Mouse (Mus musculus) inflammation-experienced regulatory T-cells, adult 6 months (primary cell): ENCODE measurements at regions not wholly inside any gene's neighbourhood (a gene's known extent, or its start where the extent isn't known, plus 50 kb on each side); places are given as distances from the start of the nearest gene placed in this dataset.

ENCODE experiments used
- ATAC-seq: one replicate; pipeline ENCODE4 v1.8.0; 2017

DNA sequence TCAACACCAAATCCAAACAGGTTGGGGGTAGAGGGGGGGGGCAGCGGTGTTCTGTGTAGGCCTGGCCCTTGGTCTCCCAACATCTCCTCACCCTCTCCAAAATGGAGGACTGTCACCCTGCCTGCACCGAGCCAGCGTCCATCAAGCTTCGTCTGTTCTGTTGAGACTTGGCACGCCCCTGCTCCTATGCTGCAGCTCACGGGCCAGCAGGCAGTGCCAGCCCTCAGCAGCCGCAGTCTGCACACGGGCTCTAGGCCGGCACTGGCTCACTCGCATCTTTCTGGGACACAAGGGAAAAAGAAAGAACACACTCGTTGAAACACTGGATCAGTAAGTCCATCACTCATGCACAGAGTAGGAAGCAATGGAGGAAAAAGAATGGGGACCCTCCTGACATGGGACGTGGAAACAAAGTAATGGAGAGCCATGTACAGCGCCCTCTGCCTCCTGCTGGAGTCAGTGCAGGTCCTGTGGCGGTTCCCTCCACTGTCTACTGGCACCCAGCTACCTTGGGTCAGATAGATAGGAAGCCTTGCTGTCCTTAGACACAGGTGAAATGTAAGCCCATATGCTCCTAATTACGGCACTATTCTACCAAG lies 109.0 kb upstream of the 1700016C15Rik start:
- no peak for ATAC-seq

DNA sequence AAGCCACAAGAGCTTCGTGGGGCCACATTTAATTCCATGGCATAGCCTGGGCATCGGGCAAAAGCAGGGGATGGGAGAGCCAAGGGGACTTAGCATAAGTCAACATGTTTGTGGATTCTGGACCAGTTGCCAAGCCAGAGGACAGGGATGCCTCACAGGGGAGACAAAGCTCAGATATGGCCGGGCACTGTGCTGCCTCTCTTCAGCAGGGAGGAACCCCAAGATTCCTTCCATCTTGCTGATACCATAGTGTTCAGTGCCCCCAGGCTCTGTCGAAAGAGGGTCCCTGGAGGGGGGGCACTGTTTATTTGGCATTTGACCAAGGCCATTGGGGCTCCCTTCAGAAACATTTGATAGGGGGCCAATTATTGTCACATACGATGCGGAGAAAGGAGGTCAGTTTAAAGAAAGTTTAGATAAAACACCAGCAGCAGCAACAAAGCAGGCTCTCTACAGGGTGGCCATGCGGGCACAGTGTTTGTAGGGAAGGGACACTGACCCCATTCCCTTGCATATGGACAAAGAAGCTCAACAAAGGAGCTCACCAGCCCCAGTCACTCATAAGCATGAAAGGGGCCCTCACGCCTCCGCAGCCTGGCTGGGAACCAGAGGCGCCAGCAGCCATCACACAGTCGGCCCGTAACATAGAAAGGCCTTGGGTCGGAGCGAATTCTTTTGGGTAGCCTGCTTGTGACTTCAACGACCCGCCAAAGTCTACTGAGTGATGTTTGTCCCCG lies 107.6 kb upstream of the 1700016C15Rik start:
- ATAC-seq: no peak

GRCm38 (mm10) chr1:177623304-177623726 lies 106.3 kb upstream of the 1700016C15Rik start:
- ATAC-seq: no peak

DNA sequence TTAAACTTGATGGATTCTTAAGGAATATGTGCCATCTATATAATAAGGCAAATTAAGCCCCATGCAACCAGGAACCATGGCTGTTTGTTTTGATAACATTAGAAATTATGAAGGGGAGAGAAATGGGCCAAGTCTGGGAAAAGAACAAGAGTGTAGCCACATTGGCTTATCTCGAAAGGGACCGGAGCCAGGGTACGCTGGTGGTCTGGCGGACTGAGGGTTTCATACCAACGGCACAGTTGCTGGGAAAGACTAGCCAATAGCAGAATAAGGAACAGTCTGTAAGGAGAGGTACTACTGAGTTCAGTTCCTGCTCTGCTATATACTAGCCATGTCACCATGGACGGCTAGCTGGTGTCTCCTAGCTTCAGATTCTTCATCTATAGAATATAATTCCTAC lies 105.9 kb upstream of the 1700016C15Rik start:
- ATAC-seq: no peak

GRCm38 (mm10) chr1:177627814-177628213 lies 101.8 kb upstream of the 1700016C15Rik start:
- ATAC-seq: no peak

DNA sequence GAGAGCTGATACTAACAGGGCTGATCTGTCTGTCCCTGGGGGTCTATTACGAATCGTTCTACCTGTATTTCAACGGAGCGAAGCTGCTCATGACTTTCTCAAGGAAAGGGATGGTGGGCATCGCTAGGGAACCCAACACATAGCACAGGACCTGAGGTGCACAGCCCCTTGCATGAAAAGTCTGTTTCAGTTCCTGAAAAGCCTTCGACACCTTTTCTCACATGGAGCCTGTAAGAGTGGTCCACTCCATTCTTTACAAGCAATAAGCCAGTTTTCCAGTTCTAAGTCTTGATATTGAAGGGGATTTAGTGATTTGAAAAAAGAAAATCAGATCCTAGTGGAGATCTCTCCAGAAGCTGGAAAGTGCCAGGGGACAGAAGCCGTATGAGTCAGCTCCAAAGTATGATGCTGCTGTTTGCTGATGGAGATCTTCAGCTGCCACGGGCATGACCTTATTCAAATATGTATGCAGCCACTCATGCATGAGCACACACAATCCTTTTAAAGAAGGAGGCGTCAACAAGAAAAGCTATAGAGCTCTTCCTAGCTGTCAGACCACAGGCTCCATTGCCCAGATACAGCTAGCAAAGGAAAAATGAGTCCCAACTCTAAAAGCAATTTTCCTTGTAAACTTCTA lies 95.5 kb upstream of the 1700016C15Rik start:
- ATAC-seq: no peak

DNA sequence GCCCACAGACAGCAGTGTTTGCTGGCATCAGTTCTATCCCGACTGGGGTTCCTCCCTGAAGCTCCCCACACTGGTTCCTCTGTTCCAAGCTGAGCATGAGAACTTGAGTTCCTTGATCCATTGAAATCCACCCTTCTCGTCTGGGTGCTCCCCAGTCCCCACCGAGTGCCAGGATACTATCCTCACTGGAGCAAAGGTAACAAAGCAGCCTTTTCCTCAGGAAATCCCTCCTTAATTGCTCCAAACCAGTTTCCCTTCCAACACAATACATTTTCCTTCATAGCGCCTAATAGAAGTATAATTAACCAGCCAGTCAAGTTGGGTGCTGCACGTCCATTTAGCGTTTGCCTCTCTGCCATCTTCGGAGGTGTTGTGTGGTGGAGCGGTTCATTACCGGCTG lies 92.6 kb upstream of the 1700016C15Rik start:
- ATAC-seq: no peak

DNA sequence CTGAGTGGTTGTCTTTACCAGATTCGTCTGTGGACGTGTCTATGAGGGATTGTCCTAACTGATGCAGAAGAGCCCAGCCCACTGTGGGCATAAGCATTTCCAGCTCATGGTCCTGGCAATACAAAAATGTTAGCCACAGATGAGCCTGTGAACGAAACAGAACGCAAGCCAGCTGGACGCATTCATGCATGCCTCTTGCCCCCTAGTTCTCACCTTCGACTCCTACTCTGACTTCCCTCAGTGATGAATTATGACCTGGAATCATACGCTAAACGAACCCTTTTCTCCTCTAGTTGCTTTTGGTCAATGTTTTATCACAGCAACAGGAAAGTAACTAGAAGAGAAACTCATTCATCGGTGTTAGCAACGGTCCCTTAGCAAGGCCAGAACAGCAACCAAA lies 91.2 kb upstream of the 1700016C15Rik start:
- ATAC-seq: no peak

GRCm38 (mm10) chr1:177639931-177640846 lies 89.4 kb upstream of the 1700016C15Rik start:
- ATAC-seq: no peak

DNA sequence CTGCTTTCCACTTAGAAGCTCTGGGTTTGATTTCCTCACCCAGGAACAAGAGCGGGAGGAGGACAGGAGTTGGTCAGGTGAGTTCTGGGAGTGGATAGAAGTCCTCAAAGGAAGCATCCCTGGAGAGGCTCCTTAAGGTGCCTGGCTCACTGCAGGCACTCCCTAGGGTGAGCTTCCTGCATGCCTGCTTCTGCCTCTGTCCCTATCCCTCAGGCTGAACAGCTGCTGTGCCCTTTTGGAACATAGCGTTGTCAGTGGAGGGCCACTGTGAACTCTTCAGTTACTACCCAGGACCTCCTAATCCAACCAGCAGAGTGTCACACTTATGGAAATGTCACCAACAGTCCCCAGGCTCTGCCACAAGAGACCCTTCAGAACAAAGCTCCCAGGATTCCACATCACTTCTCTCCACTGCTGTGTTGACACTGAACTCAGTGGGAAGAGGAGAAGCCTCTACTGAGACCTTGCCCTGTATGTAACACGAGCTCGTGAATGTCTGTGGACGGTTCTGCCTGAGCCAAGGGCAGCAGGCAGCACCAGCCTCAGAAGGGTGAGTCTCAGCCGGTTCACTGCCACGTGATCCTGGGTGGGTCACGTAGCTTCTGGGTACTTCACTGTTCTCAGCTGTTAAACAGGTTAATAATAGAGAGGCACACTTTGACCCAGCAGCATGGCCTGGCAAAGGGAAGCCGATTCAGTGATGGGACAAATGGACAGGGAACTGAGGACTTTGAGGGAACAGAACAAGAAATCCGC lies 86.7 kb upstream of the 1700016C15Rik start:
- no peak for ATAC-seq

DNA sequence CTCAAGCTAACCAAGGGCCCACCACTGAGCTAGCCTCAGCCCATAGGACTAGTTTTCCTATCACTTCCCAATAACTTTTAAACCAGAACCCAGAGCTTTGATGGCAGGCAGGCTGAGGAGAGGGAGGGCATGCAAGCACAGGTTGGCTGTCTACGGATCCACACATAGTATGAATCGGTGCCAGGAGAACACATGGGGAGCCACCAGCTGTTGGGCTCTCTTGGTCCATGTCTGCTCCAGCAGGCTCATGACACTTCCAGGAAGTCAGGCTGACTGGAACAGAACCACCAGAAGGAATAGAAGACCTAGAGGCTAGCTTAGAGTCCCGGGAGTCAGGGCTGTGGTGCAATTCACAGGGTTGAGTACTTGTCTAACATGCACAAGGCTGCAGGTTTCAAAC lies 86.0 kb upstream of the 1700016C15Rik start:
- ATAC-seq: no peak

DNA sequence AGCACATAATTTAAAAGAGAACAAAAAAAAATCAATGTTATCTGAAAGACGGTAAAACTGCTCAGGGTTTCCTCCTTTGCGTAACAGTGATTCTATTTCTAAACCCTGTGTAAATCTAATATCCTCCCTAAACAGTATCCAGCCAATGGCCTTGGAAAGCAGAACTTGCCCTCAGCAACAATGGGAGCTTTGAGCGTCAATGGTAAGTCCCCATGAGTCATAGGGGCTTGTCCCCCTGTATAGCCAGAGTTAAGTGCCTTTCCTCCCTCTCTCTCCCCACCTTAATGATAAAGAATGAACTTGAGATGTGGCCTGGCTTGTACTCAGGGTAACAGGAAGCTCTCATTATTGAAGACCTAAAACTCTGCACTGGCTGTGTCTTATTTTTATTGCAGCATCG lies 85.4 kb upstream of the 1700016C15Rik start:
- no peak for ATAC-seq

GRCm38 (mm10) chr1:177645327-177645726 lies 84.3 kb upstream of the 1700016C15Rik start:
- no peak for ATAC-seq

GRCm38 (mm10) chr1:177645897-177646535 lies 83.6 kb upstream of the 1700016C15Rik start:
- ATAC-seq: no peak

GRCm38 (mm10) chr1:177647876-177648275 lies 81.7 kb upstream of the 1700016C15Rik start:
- no peak for ATAC-seq

DNA sequence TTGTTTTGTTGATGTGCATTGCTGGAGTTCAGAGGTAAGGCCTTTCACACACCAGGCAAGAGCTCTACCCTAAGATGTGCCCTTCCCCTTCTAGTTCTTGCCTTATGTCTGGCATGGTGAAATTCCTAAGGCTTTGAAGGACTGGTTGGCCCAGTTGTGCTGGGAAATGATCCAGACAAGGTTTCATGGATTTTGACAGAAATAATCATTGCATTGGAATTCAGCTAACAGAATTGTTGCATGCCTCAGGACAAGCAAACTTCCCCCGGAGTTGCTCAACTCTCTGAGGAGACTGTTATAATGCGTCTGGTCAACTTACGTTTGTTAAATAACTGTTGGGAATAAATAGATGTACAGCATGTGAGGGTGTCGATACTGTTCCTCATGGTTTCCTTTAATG lies 80.6 kb upstream of the 1700016C15Rik start:
- no peak for ATAC-seq

DNA sequence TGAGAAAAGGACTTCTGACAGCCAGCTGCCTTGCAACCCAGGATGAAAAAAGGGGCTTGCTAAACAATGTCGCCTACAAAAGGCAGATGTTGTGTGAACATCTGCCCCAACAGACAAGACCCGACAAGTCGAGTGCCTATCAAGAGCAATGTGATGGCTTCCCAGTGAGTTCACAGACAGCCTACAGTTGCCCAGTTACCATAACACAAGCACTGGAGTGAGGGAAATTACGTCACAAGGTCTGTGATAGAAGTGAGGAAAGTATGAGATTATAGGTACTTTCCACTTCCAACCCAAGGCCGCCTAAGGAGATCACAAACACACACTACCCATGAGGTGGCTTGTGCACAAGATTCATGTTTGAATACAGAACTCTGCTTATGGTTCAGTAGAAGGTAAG lies 78.4 kb upstream of the 1700016C15Rik start:
- ATAC-seq: peak; percentile 58

- no peak for ATAC-seq
These were observed 66.5 kb upstream of the 1700016C15Rik start for GRCm38 (mm10) chr1:177663163-177663562.

DNA sequence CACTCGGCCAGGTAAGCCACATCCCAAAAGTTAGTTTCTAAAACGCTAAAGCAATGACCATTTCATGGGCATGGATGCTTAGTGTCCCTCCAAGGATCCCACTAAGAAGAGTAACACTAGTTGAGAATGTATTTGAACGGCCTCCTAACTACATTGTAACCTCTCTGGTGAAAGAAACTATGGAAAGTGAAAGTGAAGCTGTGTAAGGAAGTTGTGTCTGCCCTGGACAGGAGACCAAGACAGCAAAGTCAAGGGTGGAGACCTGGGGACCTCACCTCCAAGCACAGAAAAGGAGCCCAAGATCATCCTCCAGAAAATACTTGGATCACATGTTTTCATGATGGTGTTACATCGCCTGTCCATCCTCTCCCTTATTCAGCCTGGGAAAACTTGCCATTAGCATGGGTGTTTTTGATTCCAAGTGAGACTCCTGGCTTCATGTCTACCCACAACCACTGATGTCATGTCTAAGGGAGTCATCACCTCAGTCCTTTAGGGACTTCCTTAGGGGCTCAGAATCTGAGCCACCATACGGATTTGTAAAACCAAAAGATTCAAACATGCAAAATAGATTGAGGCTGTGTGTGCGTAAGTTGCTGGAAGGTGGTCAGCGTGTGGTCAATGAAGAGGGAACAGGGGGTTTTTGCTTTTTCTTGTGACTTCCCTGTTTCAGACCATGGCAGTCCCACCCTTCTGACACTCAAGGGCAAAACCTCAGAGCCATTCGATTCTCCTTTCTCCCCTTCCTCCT lies 62.4 kb upstream of the 1700016C15Rik start:
- no peak for ATAC-seq

DNA sequence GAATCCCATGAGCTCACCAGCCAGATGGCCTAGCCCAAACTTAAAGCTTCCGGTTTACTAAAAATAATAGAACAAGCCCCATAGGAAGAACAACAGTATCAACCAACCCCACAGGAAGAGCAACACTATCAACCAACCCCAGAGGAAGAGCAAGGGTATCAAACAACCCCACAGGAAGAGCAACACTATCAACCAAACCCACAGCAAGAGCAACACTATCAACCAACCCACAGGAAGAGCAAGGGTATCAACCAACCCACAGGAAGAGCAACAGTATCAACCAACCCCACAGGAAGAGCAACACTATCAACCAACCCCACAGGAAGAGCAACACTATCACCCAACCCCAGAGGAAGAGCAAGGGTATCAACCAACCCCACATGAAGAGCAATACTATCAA lies 59.0 kb upstream of the 1700016C15Rik start:
- ATAC-seq: peak; percentile 38

- peak; percentile 87 for ATAC-seq
These were observed 53.0 kb upstream of the 1700016C15Rik start for GRCm38 (mm10) chr1:177676657-177677056.
